Mouse (Mus musculus): Measurements from ENCODE around the gene Sec24d. TPM values are rescaled to one million over a fixed set of nuclear protein-coding genes. Genes with fewer than 3 reads are reported as not detected.

Gene Sec24d
- polyA plus RNA-seq, 2 experiments = 9.9 to 18.0 TPM

GRCm38 (mm10) chr3:123317081-123317480 is 49.8 kb downstream of the Sec24d start:
- ATAC-seq (ENCODE audit: insufficient read depth) = no peak
- no peak overlapping the region for H3K4me3 ChIP-seq (ENCODE audit: insufficient read depth in 1 of 2, low read depth in 2 of 2, low read length in 2 of 2)
- H3K27ac ChIP-seq = no peak overlapping the region
- no peak for DNase-seq (ENCODE audit: low read depth in 3 of 3, low spot score in 3 of 3)
- H3K36me3 ChIP-seq (replicated peaks; ENCODE audit: control insufficient read depth, insufficient read depth, low read depth) = no peaks in the 10 kb centered on the region
- H3K4me2 ChIP-seq (ENCODE audit: low read depth) = no peak overlapping the region
- no peak for TF ChIP-seq CTCF (IDR thresholded peaks at IDR 0.05; ENCODE audit: low read depth)
- no peak for TF ChIP-seq EP300 (IDR thresholded peaks at IDR 0.05; ENCODE audit: low read depth)
- no peaks in the 10 kb centered on the region for H3K9me3 ChIP-seq (ENCODE audit: control insufficient read depth, low read length)
- H3K27me3 ChIP-seq (ENCODE audit: control insufficient read depth, insufficient read depth, low read length) = no peaks in the 10 kb centered on the region
- 47% methylated on average over 9 of the region's 9 CpGs for WGBS (ENCODE audit: insufficient replicate concordance)
- no peaks in the 10 kb centered on the region for H3K4me1 ChIP-seq (replicated peaks; ENCODE audit: control insufficient read depth in 2 of 2, insufficient read depth in 2 of 2, low read length in 1 of 2)
- H3K9ac ChIP-seq (replicated peaks) = no peak overlapping the region

- WGBS (ENCODE audit: insufficient replicate concordance) = 68% methylated on average over 9 of the region's 9 CpGs
- no peak for TF ChIP-seq EP300 (IDR thresholded peaks at IDR 0.05; ENCODE audit: low read depth)
- TF ChIP-seq CTCF (IDR thresholded peaks at IDR 0.05; ENCODE audit: low read depth) = no peak
- no peaks in the 10 kb centered on the region for H3K36me3 ChIP-seq (replicated peaks; ENCODE audit: control insufficient read depth, insufficient read depth, low read depth)
- H3K4me2 ChIP-seq (ENCODE audit: low read depth) = no peak overlapping the region
- H3K9me3 ChIP-seq (ENCODE audit: control insufficient read depth, low read length) = no peaks in the 10 kb centered on the region
- H3K4me1 ChIP-seq (replicated peaks; ENCODE audit: control insufficient read depth in 2 of 2, insufficient read depth in 2 of 2, low read length in 1 of 2) = peaks cover 0 to 4% of the 10 kb centered on the region in 2 experiments; a peak in 1 of 4 replicates
- no peak for DNase-seq (ENCODE audit: low read depth in 3 of 3, low spot score in 3 of 3)
- H3K4me3 ChIP-seq (ENCODE audit: insufficient read depth in 1 of 2, low read depth in 2 of 2, low read length in 2 of 2) = no peak overlapping the region
- H3K9ac ChIP-seq (replicated peaks) = no peak overlapping the region
- no peak for ATAC-seq (ENCODE audit: insufficient read depth)
- H3K27me3 ChIP-seq (ENCODE audit: control insufficient read depth, insufficient read depth, low read length) = no peaks in the 10 kb centered on the region
- no peak overlapping the region for H3K27ac ChIP-seq
Observed at GRCm38 (mm10) chr3:123320341-123320740, 53.1 kb downstream of the Sec24d start.

GRCm38 (mm10) chr3:123321612-123322011 is 54.4 kb downstream of the Sec24d start:
- no peaks in the 10 kb centered on the region for H3K27me3 ChIP-seq (ENCODE audit: control insufficient read depth, insufficient read depth, low read length)
- WGBS (ENCODE audit: insufficient replicate concordance) = 62% methylated on average over 6 of the region's 6 CpGs
- no peaks in the 10 kb centered on the region for H3K36me3 ChIP-seq (replicated peaks; ENCODE audit: control insufficient read depth, insufficient read depth, low read depth)
- no peak overlapping the region for H3K9ac ChIP-seq (replicated peaks)
- peaks cover 0 to 4% of the 10 kb centered on the region in 2 experiments; a peak in 1 of 4 replicates for H3K4me1 ChIP-seq (replicated peaks; ENCODE audit: control insufficient read depth in 2 of 2, insufficient read depth in 2 of 2, low read length in 1 of 2)
- H3K9me3 ChIP-seq (ENCODE audit: control insufficient read depth, low read length) = no peaks in the 10 kb centered on the region
- no peak overlapping the region for H3K4me3 ChIP-seq (ENCODE audit: insufficient read depth in 1 of 2, low read depth in 2 of 2, low read length in 2 of 2)
- H3K27ac ChIP-seq = no peak overlapping the region
- DNase-seq (ENCODE audit: low read depth in 3 of 3, low spot score in 3 of 3) (no peak), ATAC-seq (ENCODE audit: insufficient read depth) (no peak)
- TF ChIP-seq EP300 (IDR thresholded peaks at IDR 0.05; ENCODE audit: low read depth) = no peak
- TF ChIP-seq CTCF (IDR thresholded peaks at IDR 0.05; ENCODE audit: low read depth) = no peak
- H3K4me2 ChIP-seq (ENCODE audit: low read depth) = no peak overlapping the region

GRCm38 (mm10) chr3:123322147-123322546 is 54.9 kb downstream of the Sec24d start:
- ATAC-seq (ENCODE audit: insufficient read depth) (no peak), DNase-seq (ENCODE audit: low read depth in 3 of 3, low spot score in 3 of 3) (peak; percentile 9 to 17 (median 16))
- no peak overlapping the region for H3K9ac ChIP-seq (replicated peaks)
- H3K4me3 ChIP-seq (ENCODE audit: insufficient read depth in 1 of 2, low read depth in 2 of 2, low read length in 2 of 2) = no peak overlapping the region
- H3K27ac ChIP-seq = no peak overlapping the region
- no peaks in the 10 kb centered on the region for H3K27me3 ChIP-seq (ENCODE audit: control insufficient read depth, insufficient read depth, low read length)
- H3K4me1 ChIP-seq (replicated peaks; ENCODE audit: control insufficient read depth in 2 of 2, insufficient read depth in 2 of 2, low read length in 1 of 2) = peaks cover 0 to 4% of the 10 kb centered on the region in 2 experiments; a peak in 1 of 4 replicates
- H3K4me2 ChIP-seq (ENCODE audit: low read depth) = no peak overlapping the region
- no peaks in the 10 kb centered on the region for H3K36me3 ChIP-seq (replicated peaks; ENCODE audit: control insufficient read depth, insufficient read depth, low read depth)
- no peaks in the 10 kb centered on the region for H3K9me3 ChIP-seq (ENCODE audit: control insufficient read depth, low read length)
- 26% methylated on average over 1 of the region's 1 CpGs for WGBS (ENCODE audit: insufficient replicate concordance)
- TF ChIP-seq CTCF (IDR thresholded peaks at IDR 0.05; ENCODE audit: low read depth) = peak; percentile 39; the same call in 1 of the 2 replicates
- TF ChIP-seq EP300 (IDR thresholded peaks at IDR 0.05; ENCODE audit: low read depth) = no peak

- ATAC-seq (ENCODE audit: insufficient read depth) = no peak
- Histone ChIP-seq H3K4me1 (replicated peaks; ENCODE audit: control insufficient read depth in 2 of 2, insufficient read depth in 2 of 2, low read length in 1 of 2) (peaks cover 0 to 4% of the 10 kb centered on the region in 2 experiments; a peak in 1 of 4 replicates), H3K9me3 (ENCODE audit: control insufficient read depth, low read length) (no peaks in the 10 kb centered on the region), H3K36me3 (replicated peaks; ENCODE audit: control insufficient read depth, insufficient read depth, low read depth) (no peaks in the 10 kb centered on the region), H3K9ac (replicated peaks) (no peak overlapping the region), H3K27me3 (ENCODE audit: control insufficient read depth, insufficient read depth, low read length) (no peaks in the 10 kb centered on the region), H3K4me2 (ENCODE audit: low read depth) (no peak overlapping the region), H3K27ac (no peak overlapping the region), H3K4me3 (ENCODE audit: insufficient read depth in 1 of 2, low read depth in 2 of 2, low read length in 2 of 2) (no peak overlapping the region)
- TF ChIP-seq EP300 (IDR thresholded peaks at IDR 0.05; ENCODE audit: low read depth) (no peak), CTCF (IDR thresholded peaks at IDR 0.05; ENCODE audit: low read depth) (no peak)
- DNase-seq (ENCODE audit: low read depth in 3 of 3, low spot score in 3 of 3) = no peak
- 47% methylated on average over 4 of the region's 4 CpGs for WGBS (ENCODE audit: insufficient replicate concordance)
Observed at GRCm38 (mm10) chr3:123324326-123324725, 57.1 kb downstream of the Sec24d start.

Measured in liver, embryonic 14.5 days (tissue).